Mouse (Mus musculus): ENCODE measurements around the gene Inpp5b.
A peak's percentile ranks its signal among the peaks of the same experiment; 100 is the strongest.
"Not testable (repeated sequence)": the region's sequence is repeated elsewhere in the genome, so short reads cannot be mapped to it uniquely, and the experiment has no call there.

The Inpp5b gene

GRCm38 (mm10) chr4:124709961-124710446 lies 31.6 kb upstream of the Inpp5b start:
- no peak for DNase-seq (ENCODE audit: extremely low spot score, low read depth, low spot score)

DNA sequence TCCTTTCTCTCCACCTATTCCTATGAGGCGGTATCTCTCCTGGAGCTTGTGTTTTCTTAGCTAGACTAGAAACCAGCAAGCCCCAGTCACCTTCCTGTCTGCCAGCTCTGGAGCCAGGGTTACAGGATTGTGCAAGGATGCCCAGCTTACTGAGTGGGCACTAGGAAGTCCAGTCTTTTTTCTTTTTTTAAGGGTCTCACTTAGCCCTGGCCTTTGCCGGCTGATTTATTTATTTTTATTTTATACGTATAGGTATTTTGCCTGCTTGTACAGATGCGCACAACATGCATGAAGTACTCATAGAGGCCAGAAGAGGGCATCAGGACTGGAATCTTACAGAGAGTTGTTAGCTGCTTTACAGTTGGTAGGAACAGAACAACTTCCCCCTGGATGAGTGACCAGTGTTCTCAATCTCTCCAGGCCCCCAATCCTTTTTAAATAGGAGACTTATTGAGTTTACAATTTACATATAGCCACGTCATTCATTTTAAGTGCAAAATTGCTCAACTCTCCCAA lies 30.8 kb upstream of the Inpp5b start:
- DNase-seq (ENCODE audit: extremely low spot score, low read depth, low spot score), result no peak

GRCm38 (mm10) chr4:124712618-124713017 lies 29.0 kb upstream of the Inpp5b start:
- DNase-seq (ENCODE audit: extremely low spot score, low read depth, low spot score), result no peak

DNA sequence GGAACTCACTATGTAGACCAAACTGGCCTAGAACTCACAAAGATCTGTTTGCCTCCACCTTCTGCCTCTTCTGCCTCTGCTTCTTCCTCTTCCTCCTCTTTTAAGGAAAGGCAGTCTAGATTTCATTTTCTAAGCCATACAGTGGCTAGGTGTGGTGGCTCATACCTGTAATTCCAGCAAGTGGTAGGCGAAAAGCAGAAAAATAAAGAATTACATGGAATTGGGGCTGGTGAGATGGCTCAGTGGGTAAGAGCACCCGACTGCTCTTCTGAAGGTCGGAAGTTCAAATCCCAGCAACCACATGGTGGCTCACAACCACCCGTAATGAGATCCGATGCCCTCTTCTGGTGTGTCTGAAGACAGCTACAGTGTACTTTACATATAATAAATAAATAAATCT lies 27.8 kb upstream of the Inpp5b start:
- DNase-seq (ENCODE audit: extremely low spot score, low read depth, low spot score), result not testable (repeated sequence)

- no peak for DNase-seq (ENCODE audit: extremely low spot score, low read depth, low spot score)
Observed at GRCm38 (mm10) chr4:124714545-124715481, 26.8 kb upstream of the Inpp5b start, which contains the start of gene Sf3a3. Gene Sf3a3, plus strand, starts transcription at chr4:124714776.

GRCm38 (mm10) chr4:124719101-124719500 lies 22.5 kb upstream of the Inpp5b start:
- DNase-seq (ENCODE audit: extremely low spot score, low read depth, low spot score), result no peak

GRCm38 (mm10) chr4:124726121-124726520 lies 15.5 kb upstream of the Inpp5b start:
- DNase-seq (ENCODE audit: extremely low spot score, low read depth, low spot score), result no peak

- no peak for DNase-seq (ENCODE audit: extremely low spot score, low read depth, low spot score)
Observed at GRCm38 (mm10) chr4:124736952-124737351, 4.7 kb upstream of the Inpp5b start.

- no peak for DNase-seq (ENCODE audit: extremely low spot score, low read depth, low spot score)
Observed at GRCm38 (mm10) chr4:124737486-124737885, 4.2 kb upstream of the Inpp5b start.

DNA sequence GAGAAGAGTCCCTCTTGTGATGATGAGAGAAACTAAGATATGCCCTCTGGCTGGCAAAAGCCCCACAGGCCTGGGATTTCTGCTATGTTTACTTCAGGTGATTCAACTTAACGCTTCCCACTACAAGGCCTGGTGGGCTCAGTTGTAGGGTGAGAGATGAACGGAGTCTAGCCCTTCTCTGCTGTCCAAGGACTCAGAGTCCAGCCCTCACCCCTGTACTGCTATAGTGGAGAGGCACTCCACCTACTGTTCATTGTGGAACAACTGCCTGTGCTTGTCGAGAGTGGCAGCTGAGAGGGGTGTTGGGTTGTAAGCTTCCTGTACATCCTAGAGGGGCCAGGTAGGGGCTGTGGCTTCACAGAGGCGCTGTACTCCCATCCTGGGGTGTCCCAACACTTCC lies 3.6 kb upstream of the Inpp5b start:
- no peak for DNase-seq (ENCODE audit: extremely low spot score, low read depth, low spot score)

DNA sequence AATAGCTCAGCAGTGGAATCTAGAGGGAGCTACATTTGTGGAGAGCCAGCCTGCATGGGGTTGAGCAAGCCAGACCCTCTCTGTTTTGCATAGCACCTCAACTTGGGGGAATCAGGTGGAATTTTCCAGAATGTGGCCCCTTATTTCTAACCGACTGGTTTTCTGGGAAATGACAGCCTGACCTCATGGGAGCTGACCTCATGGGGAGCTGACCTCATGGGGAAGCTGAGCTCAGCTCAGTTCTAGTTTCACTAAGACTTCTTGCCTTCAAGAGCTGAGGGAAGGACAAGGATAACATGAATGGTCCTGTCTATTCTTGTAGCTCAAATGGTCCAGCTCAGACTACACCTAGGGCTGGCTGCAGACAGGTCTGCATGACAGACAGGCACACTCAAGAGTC lies 2.9 kb upstream of the Inpp5b start:
- DNase-seq (ENCODE audit: extremely low spot score, low read depth, low spot score), result no peak

DNA sequence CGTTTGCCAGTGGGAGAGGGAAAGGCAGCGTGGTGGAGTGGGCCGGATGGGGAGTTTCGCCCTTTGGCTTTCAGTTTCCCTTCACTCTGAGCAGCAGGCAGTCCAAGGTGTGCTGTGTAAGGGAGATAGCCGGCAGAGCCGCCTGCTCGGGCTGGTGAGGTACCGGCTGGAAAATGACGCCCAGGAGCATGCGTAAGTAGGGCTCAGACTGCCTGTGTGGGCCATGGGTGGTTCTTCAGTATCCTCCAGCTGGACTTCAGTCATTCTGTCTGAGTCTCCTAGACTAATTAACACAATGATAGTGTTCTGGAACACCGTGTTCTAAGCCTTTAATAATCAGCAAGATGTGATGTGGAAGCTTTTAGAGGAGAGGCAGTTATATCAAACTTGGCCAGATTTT lies 1.2 kb downstream of the Inpp5b start:
- no peak for DNase-seq (ENCODE audit: extremely low spot score, low read depth, low spot score)

GRCm38 (mm10) chr4:124746577-124746976 lies 4.9 kb downstream of the Inpp5b start:
- no peak for DNase-seq (ENCODE audit: extremely low spot score, low read depth, low spot score)

GRCm38 (mm10) chr4:124747851-124748250 lies 6.2 kb downstream of the Inpp5b start:
- no peak for DNase-seq (ENCODE audit: extremely low spot score, low read depth, low spot score)

DNA sequence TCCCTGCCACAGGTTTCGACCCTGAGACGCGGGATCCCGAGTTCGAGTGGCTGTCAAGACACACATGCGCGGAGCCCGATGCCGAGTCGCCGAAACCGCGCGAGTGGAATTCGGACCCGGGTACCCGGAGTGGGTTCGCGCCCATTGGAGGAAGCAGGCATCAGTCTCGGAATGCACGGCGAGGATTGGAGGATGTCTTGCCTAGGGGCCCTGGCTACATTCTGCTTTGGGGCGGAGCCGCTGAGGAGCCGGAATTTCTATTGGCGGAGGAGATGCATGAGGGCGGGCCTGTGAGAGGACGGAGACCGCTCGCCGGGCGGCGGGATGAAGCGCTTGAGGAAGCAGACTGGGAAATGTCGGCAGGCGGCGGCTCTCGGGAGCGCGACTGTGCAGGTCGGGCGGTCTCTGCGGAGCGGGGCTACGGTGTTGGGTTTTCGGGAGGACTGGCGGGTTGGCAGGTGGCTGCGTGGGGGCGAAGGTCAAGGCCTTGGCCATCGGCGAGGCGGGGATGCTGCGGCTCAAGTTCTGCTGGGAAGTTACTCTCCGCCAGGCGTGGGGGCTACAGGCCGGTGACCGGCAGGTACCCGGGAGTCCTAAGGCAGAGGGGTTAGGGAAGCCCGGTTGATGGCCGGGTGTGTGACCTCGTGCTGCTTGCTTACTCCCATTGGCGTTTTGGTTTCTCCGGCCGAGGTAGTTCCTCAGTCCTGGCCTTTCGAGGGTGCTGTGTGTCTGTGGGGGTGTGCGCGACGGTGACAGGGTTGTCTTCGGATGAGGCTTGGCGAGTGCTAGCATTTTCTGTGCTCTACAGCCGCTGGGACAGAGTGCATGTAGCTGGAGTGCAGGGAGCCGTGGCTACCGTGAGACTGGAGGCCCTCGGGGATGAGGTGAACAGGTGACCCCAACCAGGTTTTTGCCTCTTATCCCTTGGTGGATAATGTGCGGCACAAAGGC lies 9.9 kb downstream of the Inpp5b start:
- DNase-seq (ENCODE audit: extremely low spot score, low read depth, low spot score), result peak; percentile 89

- DNase-seq (ENCODE audit: extremely low spot score, low read depth, low spot score), result no peak
Observed at GRCm38 (mm10) chr4:124752281-124753199, 10.9 kb downstream of the Inpp5b start.

- DNase-seq (ENCODE audit: extremely low spot score, low read depth, low spot score), result no peak
Observed at GRCm38 (mm10) chr4:124755526-124755925, 13.9 kb downstream of the Inpp5b start.

DNA sequence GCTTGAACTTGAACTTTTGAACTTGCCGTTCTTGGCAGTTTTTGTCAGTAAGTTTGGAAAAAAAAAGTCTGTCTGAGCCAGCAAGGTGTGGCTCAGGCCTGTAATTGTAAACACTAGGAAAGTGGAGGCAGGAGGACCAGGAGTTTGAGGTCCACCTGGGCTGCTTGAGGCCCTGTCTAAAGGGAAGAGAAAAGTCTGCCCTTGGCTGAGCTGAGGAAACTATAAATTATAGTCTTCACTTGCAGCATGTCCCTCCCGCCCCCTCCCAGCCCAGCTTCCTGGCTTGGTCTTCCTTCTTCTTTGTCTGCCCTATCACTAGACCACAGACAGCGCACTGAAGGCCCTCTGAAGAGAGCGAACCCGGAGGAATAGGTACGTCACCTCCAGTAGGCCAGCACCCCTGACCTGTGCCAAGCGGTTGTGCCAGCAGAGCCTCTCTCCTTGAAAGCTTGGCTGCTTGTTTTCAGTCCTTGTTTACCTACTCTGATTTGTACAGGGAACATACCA lies 17.7 kb downstream of the Inpp5b start:
- DNase-seq (ENCODE audit: extremely low spot score, low read depth, low spot score), result no peak

GRCm38 (mm10) chr4:124761201-124761600 lies 19.6 kb downstream of the Inpp5b start:
- DNase-seq (ENCODE audit: extremely low spot score, low read depth, low spot score), result no peak
